Comparison of ENCODE assay signal across 13 mouse cellular contexts in the genomic region with DNA sequence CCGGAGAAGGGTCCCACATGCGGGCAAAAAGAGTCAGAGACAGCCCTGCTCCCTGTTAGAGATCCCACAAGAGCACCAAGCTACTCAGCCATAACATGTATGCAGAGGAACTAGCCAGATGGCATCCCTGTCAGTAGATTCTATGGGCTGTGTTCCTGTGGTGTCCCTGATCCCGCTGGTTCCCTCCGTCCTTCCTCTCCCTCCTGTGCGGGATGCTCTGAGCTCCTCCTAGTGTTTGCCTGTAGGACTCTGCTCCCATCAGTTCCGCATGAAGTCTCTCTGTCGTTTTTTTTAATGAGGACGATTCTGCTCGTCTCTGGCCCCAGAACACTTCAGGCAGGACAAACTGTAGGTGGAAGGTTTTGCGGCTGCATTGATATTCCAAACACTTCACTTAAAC.
DNase-seq lines count a peak whose midpoint lies in the region; ATAC-seq lines count a peak whose summit lies in the region.
"Had no signal": no experiment of that assay in that cellular context is flagged by ENCODE, and none has a peak within 500 bp of the region (broad histone marks: within the 10 kb centered on the region; RNA-seq: fewer than 3 reads in every experiment).

No protein-coding gene starts in this region.

- H3K4me3 ChIP-seq in hindbrain, embryonic 11.5 days (ENCODE audit: low read depth, low read length) = no peak overlapping the region
- H3K4me3 ChIP-seq in hindbrain, embryonic 10.5 days = no peak overlapping the region
- H3K4me3 ChIP-seq in midbrain, embryonic 13.5 days (replicated peaks) = no peak overlapping the region
- H3K4me3 ChIP-seq in midbrain, embryonic 14.5 days (replicated peaks; ENCODE audit: low read depth, low read length) = no peak overlapping the region
- no peak overlapping the region for H3K4me3 ChIP-seq in hindbrain, embryonic 15.5 days
- no peak overlapping the region for H3K4me3 ChIP-seq in heart, embryonic 12.5 days
- H3K4me3 ChIP-seq: gastrocnemius, adult 2 months had no signal

- no peaks in the 10 kb centered on the region for H3K36me3 ChIP-seq in hindbrain, embryonic 11.5 days (ENCODE audit: control insufficient read depth, insufficient read depth, low read length)
- no peaks in the 10 kb centered on the region for H3K36me3 ChIP-seq in hindbrain, embryonic 10.5 days
- H3K36me3 ChIP-seq in midbrain, embryonic 13.5 days = no peaks in the 10 kb centered on the region
- H3K36me3 ChIP-seq in midbrain, embryonic 14.5 days (ENCODE audit: control insufficient read depth, insufficient read depth, low read length) = no peaks in the 10 kb centered on the region
- no peaks in the 10 kb centered on the region for H3K36me3 ChIP-seq in hindbrain, embryonic 15.5 days
- H3K36me3 ChIP-seq in heart, embryonic 12.5 days = no peaks in the 10 kb centered on the region

- no peak overlapping the region for H3K9ac ChIP-seq in hindbrain, embryonic 11.5 days (ENCODE audit: low read depth, low read length)
- no peak overlapping the region for H3K9ac ChIP-seq in midbrain, embryonic 13.5 days (replicated peaks)
- H3K9ac ChIP-seq in midbrain, embryonic 14.5 days (replicated peaks; ENCODE audit: low read length) = no peak overlapping the region
- no peak overlapping the region for H3K9ac ChIP-seq in hindbrain, embryonic 15.5 days
- H3K9ac ChIP-seq in heart, embryonic 12.5 days = no peak overlapping the region

- H3K27me3 ChIP-seq in hindbrain, embryonic 11.5 days (ENCODE audit: control insufficient read depth, insufficient read depth, low read length) = no peaks in the 10 kb centered on the region
- no peaks in the 10 kb centered on the region for H3K27me3 ChIP-seq in hindbrain, embryonic 10.5 days (ENCODE audit: insufficient read depth, poor library complexity, severe bottlenecking)
- H3K27me3 ChIP-seq in midbrain, embryonic 13.5 days = no peaks in the 10 kb centered on the region
- H3K27me3 ChIP-seq in midbrain, embryonic 14.5 days (ENCODE audit: control insufficient read depth, insufficient read depth, low read length) = no peaks in the 10 kb centered on the region
- no peaks in the 10 kb centered on the region for H3K27me3 ChIP-seq in hindbrain, embryonic 15.5 days
- H3K27me3 ChIP-seq in heart, embryonic 12.5 days (replicated peaks) = no peaks in the 10 kb centered on the region

- 49% methylated on average over 10 of the region's 10 CpGs for WGBS in hindbrain, embryonic 11.5 days
- WGBS in hindbrain, embryonic 10.5 days = 49% methylated on average over 10 of the region's 10 CpGs
- WGBS in midbrain, embryonic 13.5 days = 38% methylated on average over 10 of the region's 10 CpGs
- 35% methylated on average over 10 of the region's 10 CpGs for WGBS in midbrain, embryonic 14.5 days
- WGBS in hindbrain, embryonic 15.5 days = 40% methylated on average over 10 of the region's 10 CpGs
- 49% methylated on average over 10 of the region's 10 CpGs for WGBS in heart, embryonic 12.5 days

- DNase-seq in hindbrain, embryonic 11.5 days (ENCODE audit: low spot score) = peak; percentile 7
- no peak for DNase-seq in hindbrain, embryonic 10.5 days (ENCODE audit: low spot score)
- no peak for DNase-seq in midbrain, embryonic 14.5 days
- no peak for DNase-seq in frontal cortex, adult 2 months (ENCODE audit: extremely low spot score in 1 of 2, low spot score in 1 of 2)
- DNase-seq: gastrocnemius, adult 2 months; heart, postnatal 14 days; right cerebral cortex, postnatal 14 days had no signal

- no peaks in the 10 kb centered on the region for H3K4me1 ChIP-seq in hindbrain, embryonic 11.5 days (replicated peaks; ENCODE audit: control insufficient read depth, insufficient read depth, low read length)
- H3K4me1 ChIP-seq in hindbrain, embryonic 10.5 days (replicated peaks) = no peaks in the 10 kb centered on the region
- H3K4me1 ChIP-seq in midbrain, embryonic 13.5 days (replicated peaks) = no peaks in the 10 kb centered on the region
- H3K4me1 ChIP-seq in midbrain, embryonic 14.5 days (ENCODE audit: control insufficient read depth, insufficient read depth, low read length) = no peaks in the 10 kb centered on the region
- no peaks in the 10 kb centered on the region for H3K4me1 ChIP-seq in hindbrain, embryonic 15.5 days (replicated peaks)
- H3K4me1 ChIP-seq in heart, embryonic 12.5 days (replicated peaks) = no peaks in the 10 kb centered on the region

- H3K27ac ChIP-seq in hindbrain, embryonic 11.5 days (ENCODE audit: low read depth, low read length) = no peak overlapping the region
- H3K27ac ChIP-seq in hindbrain, embryonic 10.5 days = no peak overlapping the region
- no peak overlapping the region for H3K27ac ChIP-seq in midbrain, embryonic 13.5 days
- H3K27ac ChIP-seq in midbrain, embryonic 14.5 days (replicated peaks; ENCODE audit: low read depth, low read length) = no peak overlapping the region
- no peak overlapping the region for H3K27ac ChIP-seq in hindbrain, embryonic 15.5 days (replicated peaks)
- no peak overlapping the region for H3K27ac ChIP-seq in heart, embryonic 12.5 days (ENCODE audit: poor library complexity, severe bottlenecking)
- H3K27ac ChIP-seq: gastrocnemius, adult 2 months had no signal

- H3K4me2 ChIP-seq in hindbrain, embryonic 11.5 days (replicated peaks; ENCODE audit: low read depth, low read length) = no peak overlapping the region
- no peak overlapping the region for H3K4me2 ChIP-seq in midbrain, embryonic 13.5 days (replicated peaks)
- H3K4me2 ChIP-seq in midbrain, embryonic 14.5 days (ENCODE audit: low read length) = no peak overlapping the region
- H3K4me2 ChIP-seq in hindbrain, embryonic 15.5 days = no peak overlapping the region
- no peak overlapping the region for H3K4me2 ChIP-seq in heart, embryonic 12.5 days
- H3K4me2 ChIP-seq: liver, embryonic 11.5 days had no signal

- no peak for ATAC-seq in hindbrain, embryonic 11.5 days (ENCODE audit: low FRiP score)
- 0 out of 2 replicates have a peak, but pooled peaks have one; percentile 40 for ATAC-seq in midbrain, embryonic 13.5 days
- no peak for ATAC-seq in midbrain, embryonic 14.5 days (ENCODE audit: low FRiP score, low TSS enrichment)
- 0 out of 2 replicates have a peak, but pooled peaks have one; percentile 45 for ATAC-seq in hindbrain, embryonic 15.5 days (ENCODE audit: low FRiP score, low read depth)
- ATAC-seq in heart, embryonic 12.5 days (ENCODE audit: insufficient number of reproducible peaks, low FRiP score) = no peak
- ATAC-seq: forebrain, embryonic 14.5 days; intestine, embryonic 16.5 days had no signal

- H3K9me3 ChIP-seq in hindbrain, embryonic 11.5 days (ENCODE audit: control insufficient read depth, low read length) = no peaks in the 10 kb centered on the region
- no peaks in the 10 kb centered on the region for H3K9me3 ChIP-seq in hindbrain, embryonic 10.5 days
- no peaks in the 10 kb centered on the region for H3K9me3 ChIP-seq in midbrain, embryonic 13.5 days
- H3K9me3 ChIP-seq in midbrain, embryonic 14.5 days (ENCODE audit: control insufficient read depth, low read length) = no peaks in the 10 kb centered on the region
- H3K9me3 ChIP-seq in hindbrain, embryonic 15.5 days = no peaks in the 10 kb centered on the region
- H3K9me3 ChIP-seq in heart, embryonic 12.5 days (replicated peaks) = no peaks in the 10 kb centered on the region

Comparison
In these comparisons a context has a peak if more than half of its experiments do, and no peak if none do; other contexts are left out.
1. ATAC-seq: peak in midbrain, embryonic 13.5 days (single experiment) and hindbrain, embryonic 15.5 days (single experiment); none in hindbrain, embryonic 11.5 days (single experiment), midbrain, embryonic 14.5 days (single experiment) and heart, embryonic 12.5 days (single experiment).